Mouse (Mus musculus): Measurements from ENCODE around the gene Gm6176. TPM values are rescaled to one million over a fixed set of nuclear protein-coding genes. Genes with fewer than 3 reads are reported as not detected.
"Not testable (repeated sequence)": the region's sequence is repeated elsewhere in the genome, so short reads cannot be mapped to it uniquely, and the experiment has no call there.

Gm6176 gene
- not detected in 2 replicates for polyA plus RNA-seq (2016; fragmentation: Nextera tagmentation; extraction: Ambion mirVana)

GRCm38 (mm10) chr7:22056205-22056604 is at the start of gene Gm6176:
Gene Gm6176 (minus strand): TSS chr7:22056305.
- not testable (repeated sequence) for H3K27me3 ChIP-seq; H3K4me1 ChIP-seq; H3K9ac ChIP-seq (replicated peaks); H3K27ac ChIP-seq (replicated peaks); H3K4me2 ChIP-seq (replicated peaks); H3K9me3 ChIP-seq; H3K36me3 ChIP-seq; ATAC-seq (ENCODE audit: low FRiP score, low read depth); H3K4me3 ChIP-seq
- no CpG with 5 or more reads among the region's 1 CpGs for WGBS

- not testable (repeated sequence) for H3K27ac ChIP-seq (replicated peaks); H3K4me2 ChIP-seq (replicated peaks); H3K27me3 ChIP-seq; H3K4me3 ChIP-seq; H3K36me3 ChIP-seq; ATAC-seq (ENCODE audit: low FRiP score, low read depth); H3K4me1 ChIP-seq; H3K9ac ChIP-seq (replicated peaks); H3K9me3 ChIP-seq
- no CpG with 5 or more reads among the region's 7 CpGs for WGBS
These were observed 12.7 kb upstream of the Gm6176 start, which contains the start of gene Vmn1r139 for GRCm38 (mm10) chr7:22068757-22069156. Gene Vmn1r139 (plus strand): TSS chr7:22069057.

GRCm38 (mm10) chr7:22028797-22029196 is 27.3 kb downstream of the Gm6176 start, which contains the start of gene Vmn1r138:
Gene Vmn1r138 (minus strand): TSS chr7:22028897.
- ATAC-seq (ENCODE audit: low FRiP score, low read depth); H3K4me3 ChIP-seq: not testable (repeated sequence)
- no CpG with 5 or more reads among the region's 2 CpGs for WGBS

More at GRCm38 (mm10) chr7:22028797-22029196, 27.3 kb downstream of the Gm6176 start, which contains the start of gene Vmn1r138:
- H3K9me3 ChIP-seq; H3K27ac ChIP-seq (replicated peaks); H3K9ac ChIP-seq (replicated peaks); H3K27me3 ChIP-seq; H3K4me2 ChIP-seq (replicated peaks); H3K36me3 ChIP-seq; H3K4me1 ChIP-seq: not testable (repeated sequence)

Other genes with a start within 250 kb of the Gm6176 start
- gene Vmn1r135, start 224.0 kb downstream of the Gm6176 start, polyA plus RNA-seq (2016; fragmentation: Nextera tagmentation; extraction: Ambion mirVana) = not detected in 2 replicates
- not detected in 2 replicates for gene Gm5725, start 212.0 kb downstream of the Gm6176 start, polyA plus RNA-seq (2016; fragmentation: Nextera tagmentation; extraction: Ambion mirVana)
- gene Gm5891, start 135.0 kb downstream of the Gm6176 start, polyA plus RNA-seq (2016; fragmentation: Nextera tagmentation; extraction: Ambion mirVana) = not detected in 2 replicates
- not detected in 2 replicates for gene Vmn1r137, start 61.7 kb downstream of the Gm6176 start, polyA plus RNA-seq (2016; fragmentation: Nextera tagmentation; extraction: Ambion mirVana)
- not detected in 2 replicates for gene Vmn1r138, start 27.4 kb downstream of the Gm6176 start, polyA plus RNA-seq (2016; fragmentation: Nextera tagmentation; extraction: Ambion mirVana)
- not detected in 2 replicates for gene Vmn1r139, start 12.8 kb upstream of the Gm6176 start, polyA plus RNA-seq (2016; fragmentation: Nextera tagmentation; extraction: Ambion mirVana)
- not detected in 2 replicates for gene Gm16451, start 61.9 kb upstream of the Gm6176 start, polyA plus RNA-seq (2016; fragmentation: Nextera tagmentation; extraction: Ambion mirVana)
- not detected in 2 replicates for gene Gm10666, start 78.4 kb upstream of the Gm6176 start, polyA plus RNA-seq (2016; fragmentation: Nextera tagmentation; extraction: Ambion mirVana)
- not detected in 2 replicates for gene Vmn1r142, start 107.7 kb upstream of the Gm6176 start, polyA plus RNA-seq (2016; fragmentation: Nextera tagmentation; extraction: Ambion mirVana)
- not detected in 2 replicates for gene Vmn1r143, start 133.1 kb upstream of the Gm6176 start, polyA plus RNA-seq (2016; fragmentation: Nextera tagmentation; extraction: Ambion mirVana)
- not detected in 2 replicates for gene Gm8653, start 145.0 kb upstream of the Gm6176 start, polyA plus RNA-seq (2016; fragmentation: Nextera tagmentation; extraction: Ambion mirVana)
- gene Gm8453, start 173.2 kb upstream of the Gm6176 start, polyA plus RNA-seq (2016; fragmentation: Nextera tagmentation; extraction: Ambion mirVana) = not detected in 2 replicates